Mouse (Mus musculus): Measurements from ENCODE around the gene Prr13.
A peak's percentile ranks its signal among the peaks of the same experiment; 100 is the strongest.

Gene Prr13

DNA sequence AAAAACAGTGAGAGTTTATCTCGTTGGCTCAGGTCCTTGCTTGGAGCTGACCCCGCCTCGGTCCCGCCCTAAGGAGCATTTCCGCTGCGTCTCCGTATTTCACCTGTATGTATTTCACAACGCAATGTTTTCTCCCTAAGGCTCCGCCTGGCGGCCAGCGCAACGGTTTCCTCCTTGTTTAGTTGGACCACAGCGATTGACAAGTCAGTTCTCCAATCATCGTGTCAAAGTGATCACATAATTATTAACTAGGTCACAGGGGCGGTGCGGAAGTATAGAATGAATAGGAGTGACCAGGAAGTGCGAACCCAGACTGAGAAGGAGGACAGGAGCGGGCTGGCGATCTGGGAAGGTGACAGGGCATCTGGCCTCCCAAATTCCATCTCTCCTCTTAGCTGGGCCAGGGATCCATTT is at the start of gene Prr13:
Gene Prr13, plus strand, starts transcription at position 125 of the 414 bp plus-strand sequence.
- DNase-seq (ENCODE audit: low spot score in 2 of 2): peak; percentile 85 to 87

DNA sequence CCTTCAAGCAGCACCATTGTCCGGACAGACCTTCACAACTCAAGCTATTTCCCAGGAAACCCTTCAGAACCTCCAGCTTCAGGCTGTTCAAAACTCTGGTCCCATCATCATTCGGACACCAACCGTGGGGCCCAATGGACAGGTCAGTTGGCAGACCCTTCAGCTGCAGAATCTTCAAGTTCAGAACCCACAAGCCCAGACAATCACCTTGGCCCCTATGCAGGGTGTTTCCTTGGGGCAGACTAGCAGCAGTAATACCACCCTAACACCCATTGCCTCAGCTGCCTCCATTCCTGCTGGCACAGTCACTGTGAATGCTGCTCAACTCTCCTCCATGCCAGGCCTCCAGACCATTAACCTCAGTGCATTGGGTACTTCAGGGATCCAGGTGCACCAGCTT is 49.5 kb upstream of the Prr13 start:
- no peak for DNase-seq (ENCODE audit: low spot score in 2 of 2)

DNA sequence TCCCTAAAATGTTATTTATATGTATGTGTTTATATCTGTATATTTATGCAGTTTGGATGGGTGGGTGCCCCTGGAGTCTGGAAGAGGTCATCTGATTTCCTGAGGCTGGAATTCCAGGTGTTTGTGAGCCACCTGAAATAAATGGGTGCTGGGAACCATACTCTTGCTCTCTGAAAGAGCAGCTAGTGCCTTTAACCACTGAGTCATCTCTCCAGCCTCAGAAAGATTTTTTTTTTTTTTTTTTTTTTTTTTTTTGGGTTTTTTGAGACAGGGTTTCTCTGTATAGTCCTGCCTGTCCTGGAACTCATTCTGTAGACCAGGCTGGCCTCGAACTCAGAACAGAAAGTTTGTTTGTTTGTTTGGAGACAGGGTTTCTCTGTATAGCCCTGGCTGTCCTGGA is 47.8 kb upstream of the Prr13 start:
- no peak for DNase-seq (ENCODE audit: low spot score in 2 of 2)

DNA sequence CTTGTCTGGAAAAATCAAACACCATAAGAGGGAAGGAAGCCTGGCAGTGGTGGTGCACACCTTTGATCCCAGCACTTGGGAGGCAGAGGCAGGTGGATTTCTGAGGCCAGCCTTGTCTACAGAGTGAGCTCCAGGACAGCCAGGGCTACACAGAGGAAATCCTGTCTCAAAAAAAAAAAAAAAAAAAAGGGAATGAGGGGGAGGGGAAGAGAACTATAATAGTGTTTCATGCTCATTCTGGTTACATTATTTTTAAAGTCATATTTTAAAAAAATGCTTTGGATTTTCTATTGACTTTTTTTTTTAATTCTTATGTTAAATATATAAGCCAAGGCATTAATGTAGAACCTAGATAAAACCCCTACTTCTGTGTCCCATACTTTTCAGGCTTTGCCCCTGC is 45.1 kb upstream of the Prr13 start:
- no peak for DNase-seq (ENCODE audit: low spot score in 2 of 2)

DNA sequence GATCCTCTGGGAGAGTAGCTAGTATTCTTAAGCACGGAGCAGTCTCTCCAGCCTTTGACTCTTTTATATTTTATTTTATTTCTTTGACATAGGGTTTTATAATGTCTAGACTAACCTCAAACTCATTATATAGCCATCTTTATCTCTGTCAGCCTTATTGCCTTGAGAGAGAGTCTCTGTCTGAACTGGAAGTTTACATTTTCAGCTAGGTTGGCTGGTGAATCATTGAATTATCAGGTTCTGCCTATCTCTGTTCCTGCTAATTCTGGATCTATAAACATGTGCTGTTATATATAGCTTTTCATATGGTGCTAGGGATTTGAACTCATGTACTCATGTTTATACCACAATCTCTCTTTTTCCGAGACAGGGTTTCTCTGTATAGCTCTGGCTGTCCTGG is 41.3 kb upstream of the Prr13 start:
- DNase-seq (ENCODE audit: low spot score in 2 of 2): no peak

DNA sequence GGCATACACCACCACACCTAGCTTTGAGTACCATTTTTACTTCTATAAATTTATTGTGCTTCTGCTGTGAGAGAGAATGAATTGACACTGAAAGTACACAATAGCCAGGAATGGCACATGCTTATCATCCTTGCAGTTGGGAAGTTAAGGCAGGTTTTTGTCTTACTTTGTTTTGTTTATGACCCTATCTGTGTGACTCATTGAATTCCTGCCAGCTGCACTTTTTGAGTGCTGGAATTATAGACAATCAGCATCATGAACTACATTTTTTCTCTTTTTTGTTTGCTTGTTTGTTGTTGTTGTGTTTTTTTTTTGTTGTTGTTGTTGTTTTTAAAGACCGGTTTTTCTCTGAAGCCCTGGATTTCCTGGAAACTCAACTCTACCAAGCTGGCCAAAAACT is 37.8 kb upstream of the Prr13 start:
- no peak for DNase-seq (ENCODE audit: low spot score in 2 of 2)

DNA sequence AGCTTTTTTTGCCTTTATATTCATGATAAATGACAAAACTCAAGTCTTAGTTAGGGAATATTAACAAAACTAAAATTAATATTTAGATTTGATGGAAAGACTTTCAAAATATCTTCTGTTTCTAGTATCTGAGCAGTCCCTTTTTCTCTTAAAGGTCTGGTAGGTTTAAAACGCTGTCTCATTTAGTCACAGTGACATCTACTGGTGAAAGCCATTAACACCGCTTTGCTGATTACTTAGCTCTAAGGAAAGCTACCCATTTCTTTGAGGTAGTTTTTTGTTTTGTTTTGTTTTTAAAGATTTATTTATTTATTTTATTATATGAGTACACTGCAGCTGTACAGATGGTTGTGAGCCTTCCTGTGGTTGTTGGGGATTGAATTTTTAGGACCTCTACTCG is 37.4 kb upstream of the Prr13 start:
- DNase-seq (ENCODE audit: low spot score in 2 of 2): no peak

DNA sequence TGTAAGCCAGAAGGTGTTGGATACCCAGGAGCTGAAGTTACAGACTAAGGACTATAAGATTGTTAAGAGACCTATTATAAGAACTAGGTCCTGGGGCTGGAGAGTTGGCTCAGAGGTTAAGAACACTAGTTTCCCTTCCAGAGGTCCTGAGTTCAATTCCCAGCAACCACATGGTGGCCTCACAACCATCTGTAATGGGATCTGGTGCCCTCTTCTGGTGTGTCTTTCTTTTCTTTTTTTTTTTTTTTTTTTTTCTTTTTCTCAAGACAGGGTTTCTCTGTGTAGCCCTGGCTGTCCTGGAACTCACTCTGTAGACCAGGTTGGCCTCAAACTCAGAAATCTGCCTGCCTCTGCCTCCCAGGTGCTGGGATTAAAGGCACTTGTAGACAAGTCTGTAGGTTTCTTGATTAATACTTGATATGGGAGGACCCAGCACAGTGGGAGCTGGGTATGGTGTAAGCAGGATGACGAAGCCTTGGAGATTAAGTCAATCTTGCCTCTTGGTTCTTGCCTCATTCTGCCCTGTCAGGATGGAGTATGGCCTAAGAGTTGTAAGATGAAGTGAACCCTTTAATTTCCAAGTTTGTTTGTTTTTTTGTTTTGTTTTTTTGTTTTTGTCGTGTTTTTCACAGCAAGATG is 35.1 kb upstream of the Prr13 start:
- DNase-seq (ENCODE audit: low spot score in 2 of 2): no peak

DNA sequence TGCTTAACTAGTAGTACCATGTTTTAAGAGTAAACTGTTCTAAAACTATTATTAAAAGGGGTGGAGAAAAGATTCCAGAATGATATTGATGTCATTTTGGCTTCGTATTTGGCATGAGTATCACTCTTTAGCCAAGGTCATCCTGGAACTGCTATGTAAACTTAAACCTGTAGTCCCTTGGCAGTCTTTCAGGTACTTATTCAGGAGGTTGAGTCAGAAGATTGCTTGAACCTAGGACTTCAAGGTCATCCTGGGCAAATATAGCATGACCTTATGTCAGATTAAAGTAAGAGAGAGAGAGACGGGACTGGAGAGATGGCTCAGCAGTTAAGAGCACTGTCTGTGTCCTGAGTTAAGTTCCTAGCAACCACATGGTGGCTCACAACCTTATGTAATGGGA is 34.2 kb upstream of the Prr13 start:
- DNase-seq (ENCODE audit: low spot score in 2 of 2): no peak

DNA sequence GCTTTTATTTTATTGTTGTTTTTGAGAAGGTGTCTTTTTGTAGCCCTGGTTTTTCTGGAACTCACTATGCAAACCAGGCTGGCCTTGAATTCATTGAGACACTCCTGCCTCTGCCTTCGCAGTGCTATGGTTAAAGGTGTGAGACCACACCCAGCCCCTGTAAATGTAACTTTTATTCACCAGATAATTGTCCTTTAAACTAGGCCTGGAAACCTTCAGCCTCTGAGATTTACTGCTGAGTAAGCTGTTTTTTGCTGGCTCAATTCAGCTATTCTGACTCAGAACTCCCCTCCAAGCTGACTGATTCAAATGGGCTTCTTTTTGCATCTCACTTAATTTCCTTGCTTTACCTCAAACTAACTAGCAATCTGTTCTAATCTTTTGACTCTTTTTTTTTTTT is 31.9 kb upstream of the Prr13 start:
- no peak for DNase-seq (ENCODE audit: low spot score in 2 of 2)

DNA sequence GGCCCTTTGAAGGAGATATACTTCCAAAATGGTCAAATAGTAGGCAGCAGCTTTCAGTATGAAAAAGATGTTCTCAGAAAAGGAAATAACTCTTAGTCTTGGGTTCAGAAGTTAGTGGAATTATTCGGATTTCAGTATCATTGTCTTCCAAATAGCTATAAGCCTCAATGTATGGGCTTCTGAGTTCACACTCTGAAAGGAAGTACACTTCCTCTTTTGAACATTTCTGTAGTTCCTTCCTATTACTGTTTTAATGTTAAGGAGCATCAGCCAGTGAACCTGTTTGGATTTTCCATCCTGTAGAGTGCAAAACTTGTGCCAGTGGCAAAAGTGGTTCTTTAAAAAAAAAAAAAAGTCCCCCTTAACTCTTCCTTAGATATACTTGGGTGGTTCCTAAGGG is 26.8 kb upstream of the Prr13 start:
- no peak for DNase-seq (ENCODE audit: low spot score in 2 of 2)

DNA sequence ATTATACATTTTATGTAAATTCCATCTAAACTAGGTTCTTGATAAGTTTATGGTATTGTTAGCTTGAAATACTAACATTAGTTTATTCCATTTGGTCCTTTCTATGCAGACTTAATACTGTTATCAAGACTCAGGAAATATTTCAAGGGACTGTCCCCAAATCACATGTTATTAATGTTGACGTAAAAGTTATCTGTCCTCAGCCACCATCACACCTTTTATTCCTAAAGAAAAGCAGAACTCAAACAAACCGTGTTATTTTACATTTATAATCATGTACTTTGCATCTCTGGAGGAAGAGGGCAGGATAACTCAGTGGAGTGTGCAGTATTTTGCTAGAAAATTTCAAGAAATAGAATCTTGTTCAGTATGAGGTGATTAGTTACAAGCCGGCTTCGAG is 25.7 kb upstream of the Prr13 start:
- no peak for DNase-seq (ENCODE audit: low spot score in 2 of 2)

DNA sequence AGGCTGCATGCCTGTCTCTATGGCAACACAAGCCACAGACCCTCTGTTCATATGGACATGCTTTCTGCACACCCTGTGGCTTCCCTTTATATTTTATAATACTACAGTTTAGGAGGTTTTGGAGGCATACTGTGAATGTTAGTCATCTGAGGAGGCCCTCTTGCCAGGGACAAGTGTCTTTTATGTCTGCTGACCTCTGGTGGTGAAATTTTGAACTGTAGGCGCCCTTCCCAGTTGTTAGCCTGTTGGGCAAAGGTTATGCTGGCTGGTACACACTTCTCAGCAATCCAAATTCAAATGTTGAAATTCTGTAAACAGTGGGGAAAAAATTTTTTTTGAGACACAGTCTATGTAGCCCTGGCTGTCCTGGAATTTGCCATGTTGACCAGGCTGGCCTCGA is 16.3 kb upstream of the Prr13 start:
- peak; percentile 71 to 86 for DNase-seq (ENCODE audit: low spot score in 2 of 2)

DNA sequence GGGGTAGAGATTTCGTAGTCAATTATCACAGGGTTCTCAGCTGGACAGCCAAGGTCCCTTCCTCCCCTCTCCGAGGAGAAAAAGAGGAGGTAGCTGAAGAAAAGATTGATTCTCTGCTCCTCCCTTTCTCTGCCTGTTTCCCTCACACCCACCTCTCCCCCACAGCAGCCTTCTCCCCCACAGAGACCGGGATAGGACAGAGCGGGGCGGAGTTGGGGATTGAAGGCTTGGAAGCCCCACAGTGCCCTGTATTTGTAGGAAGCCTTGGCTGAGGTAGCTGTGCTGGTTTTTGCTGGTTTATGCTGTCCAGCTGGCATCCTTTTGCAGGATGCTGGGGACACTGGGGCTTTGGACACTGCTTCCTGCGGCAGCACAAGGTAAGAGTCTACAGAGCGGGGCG is 13.7 kb upstream of the Prr13 start, which contains the start of gene Amhr2:
Gene Amhr2, plus strand, starts transcription at position 222 of the 400 bp plus-strand sequence.
- no peak for DNase-seq (ENCODE audit: low spot score in 2 of 2)

DNA sequence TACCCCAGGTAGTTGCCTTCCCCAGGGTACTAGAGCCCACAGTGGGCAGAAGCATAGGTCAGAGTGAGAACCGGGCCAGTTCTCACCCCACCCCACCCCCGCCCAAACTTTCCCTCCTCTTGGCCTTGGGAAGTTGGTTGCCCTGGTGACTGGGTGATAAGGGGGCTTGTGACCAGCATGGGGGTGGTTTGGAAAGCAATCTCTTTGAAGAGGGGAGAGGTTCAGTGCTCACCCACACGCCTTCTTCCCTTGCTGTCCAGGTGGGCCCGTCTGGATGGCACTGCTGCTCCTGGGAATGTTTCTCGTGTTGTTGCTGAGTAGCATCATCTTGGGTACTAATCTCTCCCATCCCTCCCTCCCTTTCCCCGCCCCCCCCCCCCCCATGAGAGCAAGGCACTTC is 12.4 kb upstream of the Prr13 start:
- DNase-seq (ENCODE audit: low spot score in 2 of 2): no peak

DNA sequence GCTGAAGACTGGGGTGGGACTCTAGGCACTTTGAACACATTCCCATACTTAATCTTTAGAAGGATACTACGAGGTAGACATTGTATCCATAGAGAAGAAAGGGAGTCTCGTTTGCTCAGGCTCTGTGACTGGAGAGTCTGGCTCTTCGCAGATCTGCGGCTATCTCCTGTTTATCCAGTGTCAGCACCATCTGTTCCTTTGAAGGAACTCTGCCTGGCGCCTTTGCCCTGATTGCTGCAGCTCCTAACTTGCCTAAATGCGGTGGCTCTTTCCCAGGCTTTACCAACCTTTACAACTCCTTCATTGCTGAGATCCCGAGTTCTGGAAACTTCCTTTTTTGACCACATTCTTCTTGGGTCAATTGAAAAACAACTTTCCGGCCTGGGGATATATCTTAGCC is 9.5 kb upstream of the Prr13 start:
- DNase-seq (ENCODE audit: low spot score in 2 of 2): no peak

DNA sequence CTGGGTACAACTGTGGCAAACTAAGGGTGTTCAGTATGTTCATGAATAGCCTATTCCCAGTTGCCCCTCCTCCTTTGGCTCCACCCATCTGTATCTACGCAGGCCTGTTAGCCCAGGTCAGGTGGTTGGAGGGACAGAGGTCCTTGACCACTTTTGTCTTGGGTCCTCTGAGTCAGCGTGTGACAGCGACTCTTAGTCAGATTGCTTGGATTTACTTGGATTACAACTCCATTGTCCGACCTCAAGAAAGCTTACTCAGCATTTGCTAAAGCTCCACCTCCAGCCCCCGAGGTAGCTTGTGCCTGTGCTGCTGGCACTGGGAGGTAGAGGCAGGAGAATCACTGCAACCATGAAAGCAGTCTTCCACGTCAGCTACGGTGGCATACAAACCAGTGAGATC is 7.9 kb upstream of the Prr13 start:
- DNase-seq (ENCODE audit: low spot score in 2 of 2): no peak

DNA sequence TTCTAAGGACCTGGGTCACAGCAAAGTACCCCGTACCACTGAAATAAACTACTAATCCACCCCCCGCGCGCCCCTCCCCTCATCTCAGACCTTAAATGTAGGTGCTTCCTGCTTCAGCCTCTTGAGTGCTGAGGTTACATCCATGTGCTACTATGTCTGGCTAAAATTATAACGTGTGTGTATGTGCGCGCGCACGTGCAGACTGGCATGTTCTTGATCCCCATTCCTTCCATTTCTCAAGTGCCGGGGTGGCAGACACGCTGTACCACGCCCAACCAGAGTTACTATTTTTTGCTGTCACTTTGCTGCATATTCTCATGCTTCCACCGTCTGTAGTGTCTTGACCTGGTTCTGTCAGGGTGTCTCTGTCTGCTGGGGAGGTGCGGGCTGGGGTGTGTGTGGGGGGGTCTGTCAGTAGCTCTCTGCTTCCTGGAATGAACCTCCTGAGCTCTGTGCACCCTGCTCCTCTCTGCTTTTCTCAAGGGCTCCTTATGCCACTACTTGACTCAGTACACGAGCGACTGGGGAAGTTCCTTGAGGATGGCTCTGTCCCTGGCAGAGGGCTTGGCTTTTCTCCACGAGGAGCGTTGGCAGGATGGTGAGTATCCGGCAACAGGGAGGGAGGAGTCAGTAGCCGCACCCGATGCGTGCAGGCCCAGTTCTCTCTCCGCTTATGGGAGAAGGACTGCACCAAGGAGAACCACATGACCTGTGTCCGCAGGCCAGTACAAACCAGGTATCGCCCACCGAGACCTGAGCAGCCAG is 7.0 kb upstream of the Prr13 start:
- DNase-seq (ENCODE audit: low spot score in 2 of 2): peak in 1 of 2 experiments; percentile 11

DNA sequence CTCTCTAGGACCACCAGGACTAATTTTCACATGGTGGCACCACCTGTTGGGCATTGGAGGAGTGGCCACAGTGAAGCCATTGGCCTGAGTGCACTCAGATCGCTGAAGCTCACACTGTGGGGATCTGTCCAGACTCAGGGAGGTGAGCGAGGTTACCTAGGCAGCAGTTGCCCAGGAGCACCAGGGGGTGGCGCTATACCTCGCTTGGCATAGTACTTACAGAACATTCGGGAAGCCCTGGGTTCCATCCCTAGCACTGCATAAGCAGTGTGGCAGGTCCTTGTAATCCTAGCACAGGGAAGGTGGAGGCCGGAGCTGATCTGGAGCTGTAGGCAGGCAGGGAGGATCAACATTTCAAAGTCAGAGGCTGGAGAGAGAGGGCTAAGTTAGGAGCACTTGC is 2.8 kb upstream of the Prr13 start:
- no peak for DNase-seq (ENCODE audit: low spot score in 2 of 2)

DNA sequence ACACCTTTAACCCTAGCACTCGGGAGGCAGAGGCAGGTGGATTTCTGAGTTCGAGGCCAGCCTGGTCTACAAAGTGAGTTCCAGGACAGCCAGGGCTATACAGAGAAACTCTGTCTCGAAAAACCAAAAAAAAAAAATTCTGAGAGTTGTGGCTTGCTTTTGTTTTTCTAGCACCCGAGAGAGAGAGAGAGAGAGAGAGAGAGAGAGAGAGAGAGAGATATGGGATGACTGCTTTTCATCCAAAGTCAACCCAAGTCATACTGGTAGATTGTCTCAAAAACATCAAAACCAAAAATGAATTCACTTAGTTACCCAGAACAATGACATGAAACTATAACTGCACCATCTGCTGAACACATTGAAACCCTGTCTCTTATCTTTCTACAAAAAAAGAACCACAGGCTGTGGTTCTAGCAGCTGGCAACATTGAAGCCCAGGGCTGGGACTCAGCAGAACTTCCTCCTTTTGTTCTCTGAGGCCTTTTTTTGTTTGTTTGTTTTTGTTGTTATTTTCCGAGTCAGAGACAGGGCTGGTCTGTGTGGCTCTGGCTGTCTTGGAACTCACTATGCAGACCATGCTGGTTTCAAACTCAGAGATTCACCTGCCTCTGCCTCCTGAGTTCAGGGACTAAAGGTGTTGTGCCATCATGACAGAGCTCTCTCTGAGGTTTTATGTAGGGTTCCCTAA is 635 bp upstream of the Prr13 start:
- DNase-seq (ENCODE audit: low spot score in 2 of 2): no peak

DNA sequence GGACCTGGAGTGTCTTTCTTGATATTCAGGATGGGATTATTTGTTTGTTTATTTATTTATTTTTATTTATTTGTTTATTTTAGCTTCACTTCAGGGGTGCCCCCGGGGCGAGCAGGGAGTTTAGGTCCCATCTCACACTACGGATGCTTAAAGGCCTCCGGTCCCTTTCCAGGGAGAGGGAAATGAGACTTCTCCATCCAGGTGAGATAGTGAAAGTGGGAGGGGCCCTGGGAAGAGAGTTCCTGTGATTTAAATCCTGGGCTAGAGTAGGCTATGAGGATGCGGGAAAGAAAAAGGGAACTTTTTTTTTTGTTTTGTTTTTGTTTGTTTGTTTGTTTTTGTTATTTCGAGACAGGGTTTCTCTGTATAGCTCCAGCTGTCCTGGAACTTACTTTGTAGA is 553 bp downstream of the Prr13 start:
- no peak for DNase-seq (ENCODE audit: low spot score in 2 of 2)

DNA sequence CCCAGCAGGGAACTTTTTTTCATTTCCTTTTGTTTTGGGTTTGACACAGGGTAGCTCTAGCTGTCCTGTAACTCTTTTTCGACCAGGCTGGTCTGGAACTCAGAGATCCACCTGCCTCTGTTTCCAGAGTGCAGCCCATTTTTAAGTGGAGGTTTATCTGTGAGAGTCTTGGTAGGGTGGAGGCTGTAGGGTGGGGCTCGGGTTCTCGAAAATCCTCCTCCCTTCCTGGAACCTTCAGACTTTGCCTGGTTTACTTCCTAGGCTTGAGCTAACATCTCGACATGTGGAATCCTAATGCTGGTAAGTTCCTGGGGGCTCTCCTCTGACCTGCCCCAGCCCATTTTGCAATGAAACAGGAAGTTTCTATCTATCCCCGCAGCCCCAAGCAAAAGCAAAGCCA is 1.0 kb downstream of the Prr13 start:
- no peak for DNase-seq (ENCODE audit: low spot score in 2 of 2)

DNA sequence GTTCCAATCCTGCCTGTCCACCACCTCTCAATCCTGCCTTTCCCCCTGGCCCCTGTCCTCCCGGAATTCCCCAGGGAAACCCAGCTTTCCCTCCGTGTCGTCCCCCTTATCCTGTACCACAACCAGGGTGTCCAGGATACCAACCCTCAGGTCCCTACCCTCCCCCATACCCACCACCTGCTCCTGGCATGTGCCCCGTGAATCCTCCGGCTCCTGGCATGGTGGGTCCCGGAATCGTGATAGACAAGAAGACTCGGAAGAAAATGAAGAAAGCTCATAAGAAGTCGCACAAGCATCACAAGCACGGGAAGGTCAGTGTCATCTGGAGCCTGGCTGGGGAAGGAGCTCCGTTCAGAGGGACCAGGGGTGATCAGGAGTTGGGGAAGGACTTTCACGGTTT is 1.6 kb downstream of the Prr13 start:
- no peak for DNase-seq (ENCODE audit: low spot score in 2 of 2)
